16 mouse cellular contexts compared by ENCODE assay signal in the genomic region with DNA sequence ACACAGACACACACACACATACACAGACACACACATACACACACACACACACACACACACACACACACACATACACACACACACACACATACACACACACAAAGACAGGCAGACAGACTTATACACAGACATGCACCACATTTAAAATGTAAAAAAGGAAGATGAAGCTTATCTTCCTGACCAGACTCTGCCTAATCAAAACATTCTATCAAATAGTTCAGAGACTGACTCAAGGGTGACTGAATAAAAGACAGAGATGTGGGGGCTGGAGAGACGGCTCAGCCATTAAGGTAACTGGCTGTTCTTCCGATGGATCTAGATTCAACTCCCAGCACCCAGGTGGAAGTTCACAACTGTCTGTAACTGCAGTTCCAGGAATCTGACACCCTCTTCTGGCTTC.
"Had no signal": no experiment of that assay in that cellular context is flagged by ENCODE, and none has a peak within 500 bp of the region (broad histone marks: within the 10 kb centered on the region; RNA-seq: fewer than 3 reads in every experiment).

No protein-coding gene starts in this region.

- DNase-seq: kidney, adult 18-20 months; kidney, postnatal 10 days; kidney, postnatal 4 days; lung, embryonic 14.5 days; lung, postnatal 10 days; lung, postnatal 4 days; midbrain, embryonic 14.5 days; thymus, adult 2 months; thymus, postnatal 25 days had no signal

- H3K27me3 ChIP-seq: intestine, embryonic 15.5 days; limb, embryonic 12.5 days; megakaryocyte, embryonic 14.5 days; neural tube, embryonic 15.5 days; stomach, embryonic 15.5 days had no signal

- H3K9ac ChIP-seq: intestine, embryonic 15.5 days; limb, embryonic 12.5 days; lung, embryonic 14.5 days; neural tube, embryonic 15.5 days; stomach, embryonic 15.5 days had no signal

- H3K4me3 ChIP-seq: intestine, embryonic 15.5 days; layer of hippocampus, adult 2 months; limb, embryonic 12.5 days; megakaryocyte, embryonic 14.5 days; myocyte; neural tube, embryonic 15.5 days; stomach, embryonic 15.5 days had no signal

- H3K4me2 ChIP-seq: intestine, embryonic 15.5 days; limb, embryonic 12.5 days; lung, embryonic 14.5 days; neural tube, embryonic 15.5 days; stomach, embryonic 15.5 days had no signal

- H3K9me3 ChIP-seq: intestine, embryonic 15.5 days; limb, embryonic 12.5 days; megakaryocyte, embryonic 14.5 days; neural tube, embryonic 15.5 days; stomach, embryonic 15.5 days had no signal

- ATAC-seq: intestine, embryonic 15.5 days had no signal

- H3K4me1 ChIP-seq: intestine, embryonic 15.5 days; limb, embryonic 12.5 days; megakaryocyte, embryonic 14.5 days; neural tube, embryonic 15.5 days; stomach, embryonic 15.5 days had no signal

- H3K27ac ChIP-seq: intestine, embryonic 15.5 days; layer of hippocampus, adult 2 months; limb, embryonic 12.5 days; neural tube, embryonic 15.5 days; stomach, embryonic 15.5 days had no signal
